Mouse (Mus musculus): ENCODE measurements around the gene Gm9844.

The Gm9844 gene

GRCm38 (mm10) chr7:24901842-24902241 lies 39.8 kb downstream of the Gm9844 start:
- DNase-seq (ENCODE audit: low read depth) = peak; percentile 86

DNA sequence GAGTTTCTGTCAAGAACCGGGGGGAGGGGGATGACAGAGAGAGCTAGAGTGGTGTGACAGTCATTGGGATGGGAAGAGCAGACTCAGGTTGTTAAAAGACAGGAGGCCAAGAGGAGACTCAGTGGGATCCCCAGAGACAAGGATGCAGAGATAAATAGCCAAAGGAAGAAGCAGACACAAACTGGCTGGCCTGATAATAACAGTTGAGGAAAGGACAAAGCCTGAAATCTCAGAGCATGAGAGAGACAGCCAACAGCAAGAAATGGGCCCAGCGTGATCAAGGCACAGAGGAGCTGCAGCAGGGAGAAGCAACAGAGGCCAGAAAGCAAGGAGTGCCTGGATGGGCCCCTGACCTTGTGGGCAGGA lies 40.2 kb downstream of the Gm9844 start:
- no peak for DNase-seq (ENCODE audit: low read depth)

DNA sequence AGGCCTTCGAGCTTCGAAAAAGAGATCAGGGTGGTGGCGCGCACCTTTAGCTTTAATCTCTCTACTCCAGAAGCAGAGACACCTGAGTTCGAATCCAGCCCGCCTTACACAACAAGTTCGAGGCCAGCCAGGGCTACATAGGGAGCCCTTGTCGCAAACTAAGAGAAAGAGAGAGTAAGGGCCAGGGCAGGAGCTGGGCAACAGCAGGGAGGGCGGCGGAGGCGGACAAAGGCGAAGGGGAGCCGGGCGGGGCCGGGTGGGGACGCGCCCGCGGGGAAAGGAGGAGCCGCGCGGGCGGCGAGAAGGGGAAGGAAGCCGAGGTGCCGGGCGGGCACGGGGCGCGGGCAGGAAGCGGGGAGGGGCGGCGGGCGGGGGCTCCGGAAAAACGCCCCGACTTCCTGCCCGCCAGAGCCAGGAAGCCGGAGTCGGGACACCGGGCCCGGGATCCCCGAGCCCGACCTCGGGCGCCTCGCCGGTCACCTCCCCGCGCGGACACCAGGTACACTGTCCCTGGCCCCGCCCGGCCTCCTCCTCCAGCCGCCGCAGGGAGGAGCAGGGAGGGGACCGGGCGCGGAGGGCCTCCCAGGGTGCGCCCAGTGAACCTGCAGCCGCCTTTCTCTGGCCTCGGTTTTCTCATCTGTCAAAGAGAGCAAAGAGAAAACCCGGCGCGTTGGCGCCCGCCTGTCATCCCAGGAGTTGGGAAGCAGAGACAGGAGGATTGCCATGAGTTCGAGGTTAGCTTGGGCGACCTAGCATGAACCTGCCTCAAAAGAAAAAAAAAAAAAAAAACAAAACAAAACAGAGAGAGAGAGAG lies 40.8 kb downstream of the Gm9844 start, which contains the start of gene Arhgef1:
TSS of gene Arhgef1 (plus strand) at position 283 of the 814 bp plus-strand sequence.
- peak; percentile 89 for DNase-seq (ENCODE audit: low read depth)

GRCm38 (mm10) chr7:24903444-24903825 lies 41.4 kb downstream of the Gm9844 start:
- no peak for DNase-seq (ENCODE audit: low read depth)

- peak; percentile 98 for DNase-seq (ENCODE audit: low read depth)
Measured at GRCm38 (mm10) chr7:24904070-24904483, 42.1 kb downstream of the Gm9844 start.

- DNase-seq (ENCODE audit: low read depth) = peak; percentile 87
Measured at GRCm38 (mm10) chr7:24904936-24905335, 42.9 kb downstream of the Gm9844 start.

- DNase-seq (ENCODE audit: low read depth) = peak; percentile 71
Measured at GRCm38 (mm10) chr7:24906551-24906950, 44.5 kb downstream of the Gm9844 start.

GRCm38 (mm10) chr7:24907211-24907748 lies 45.3 kb downstream of the Gm9844 start:
- DNase-seq (ENCODE audit: low read depth) = peak; percentile 91
